Mouse (Mus musculus): ENCODE data around the gene Mroh2a. TPM values are rescaled to one million over a fixed set of nuclear protein-coding genes. Genes with fewer than 3 reads are reported as not detected.

The Mroh2a gene
- total RNA-seq (2021), result 0.04 and 0.26 TPM in 2 replicates
- long read RNA-seq, experiment 1, partial matches to known transcripts, result 0 of 1 reads
- long read RNA-seq, experiment 1, other reads (novel, unspliced or antisense), result 1 of 1 reads
- long read RNA-seq, experiment 2, partial matches to known transcripts, result 2 of 2 reads
- long read RNA-seq, experiment 2, other reads (novel, unspliced or antisense), result 0 of 2 reads

DNA sequence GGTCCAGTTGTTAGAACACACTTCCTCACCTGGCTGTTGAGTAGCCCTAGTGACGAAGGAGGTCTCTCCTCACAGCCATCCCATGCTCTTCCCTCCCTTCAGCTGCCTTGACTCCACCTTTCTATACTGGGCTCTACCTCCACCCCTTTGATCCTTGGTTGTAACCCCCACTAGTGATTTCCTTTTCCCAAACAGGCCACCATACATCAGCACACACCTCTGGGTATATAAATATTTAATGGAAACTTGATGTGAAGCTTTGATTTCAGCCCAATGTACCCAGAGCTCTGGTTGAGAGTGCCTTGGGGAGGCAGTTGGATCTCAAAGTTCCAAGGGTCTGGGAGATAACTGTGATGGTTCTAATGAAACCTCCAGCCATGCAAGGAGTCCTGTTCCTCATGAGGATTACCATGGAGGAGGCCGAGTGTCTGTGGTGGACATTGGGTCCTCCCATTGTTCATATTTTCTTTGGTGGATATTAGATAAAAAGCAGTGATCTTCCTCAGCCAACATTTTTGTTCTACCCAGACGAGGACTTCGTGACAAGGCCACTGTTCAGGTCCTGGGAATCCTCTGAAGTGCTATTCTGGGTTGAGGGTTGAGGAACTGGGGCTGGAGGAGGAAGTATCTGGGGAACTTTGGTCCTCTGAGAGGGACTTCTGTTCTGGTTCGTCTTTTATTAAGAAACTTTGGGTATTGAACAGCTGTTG, at the start of gene Mroh2a:
Mroh2a (plus strand) TSS at position 317 of the 710 bp plus-strand sequence.
- peak; percentile 5 for DNase-seq

DNA sequence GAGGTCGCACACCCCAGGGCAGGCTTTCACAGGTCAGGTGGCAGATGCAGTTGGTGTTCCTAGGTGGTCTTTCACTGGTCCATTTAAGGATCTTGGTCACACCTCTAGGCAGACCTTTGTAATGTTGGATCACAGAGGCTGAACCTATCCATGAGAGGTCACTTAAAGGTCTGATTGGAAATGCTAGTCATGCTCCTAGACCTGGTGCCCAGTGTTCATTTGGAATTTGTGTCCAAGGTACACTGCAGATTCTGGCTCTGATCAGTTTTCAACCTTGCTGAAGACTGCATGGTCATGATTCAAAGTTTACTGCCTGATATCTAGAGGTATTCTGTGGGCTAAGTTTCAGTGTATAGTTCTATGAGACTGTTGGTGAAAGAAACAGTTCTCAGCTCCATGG, 47.1 kb upstream of the Mroh2a start:
- DNase-seq, result no peak

DNA sequence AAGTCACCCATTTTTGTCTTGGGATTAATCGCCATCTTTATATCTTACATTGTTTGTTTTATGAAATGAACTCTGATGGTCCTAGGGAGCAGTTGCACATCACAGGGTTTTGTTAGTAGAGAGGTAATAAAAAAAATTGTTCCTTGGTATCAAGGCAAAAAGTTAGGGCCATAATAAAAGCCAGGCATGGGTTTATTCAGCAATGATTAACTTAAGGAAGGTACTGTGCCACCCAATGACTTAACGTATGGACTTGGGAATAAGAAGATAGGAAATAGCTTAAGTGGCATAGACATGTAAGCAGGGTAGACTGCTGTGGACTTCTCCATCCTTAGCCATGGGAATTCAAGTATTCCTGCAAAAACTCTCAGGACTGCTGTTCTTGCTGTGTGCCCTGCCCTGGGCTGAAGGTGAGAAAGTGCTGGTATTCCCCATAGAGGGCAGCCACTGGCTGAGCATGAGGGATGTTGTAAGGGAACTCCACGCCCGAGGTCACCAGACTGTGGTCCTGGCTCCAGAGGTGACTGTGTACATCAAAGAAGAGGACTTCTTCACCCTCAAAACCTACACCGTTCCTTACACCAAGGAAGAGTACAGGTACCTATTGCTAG, 40.4 kb upstream of the Mroh2a start:
- no peak for DNase-seq

DNA sequence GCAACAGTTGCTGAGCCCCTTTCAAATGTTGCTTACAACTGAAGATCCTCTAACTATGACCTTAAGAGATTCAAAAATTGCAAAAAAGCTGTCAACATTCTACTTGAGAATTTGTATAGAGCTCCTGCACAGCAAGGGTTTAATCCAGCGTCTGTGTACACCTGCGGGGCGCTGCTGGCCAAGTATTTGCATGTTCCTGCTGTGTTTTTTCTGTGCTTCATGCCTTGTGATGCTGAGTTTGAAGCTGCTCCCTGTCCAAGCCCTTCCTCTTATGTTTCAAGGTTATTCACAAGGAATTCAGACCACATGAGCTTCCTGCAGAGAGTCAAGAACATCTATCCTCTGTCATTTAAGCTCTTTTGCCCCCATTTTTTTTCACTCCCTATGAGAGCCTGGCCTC, 34.6 kb upstream of the Mroh2a start:
- DNase-seq, result no peak

DNA sequence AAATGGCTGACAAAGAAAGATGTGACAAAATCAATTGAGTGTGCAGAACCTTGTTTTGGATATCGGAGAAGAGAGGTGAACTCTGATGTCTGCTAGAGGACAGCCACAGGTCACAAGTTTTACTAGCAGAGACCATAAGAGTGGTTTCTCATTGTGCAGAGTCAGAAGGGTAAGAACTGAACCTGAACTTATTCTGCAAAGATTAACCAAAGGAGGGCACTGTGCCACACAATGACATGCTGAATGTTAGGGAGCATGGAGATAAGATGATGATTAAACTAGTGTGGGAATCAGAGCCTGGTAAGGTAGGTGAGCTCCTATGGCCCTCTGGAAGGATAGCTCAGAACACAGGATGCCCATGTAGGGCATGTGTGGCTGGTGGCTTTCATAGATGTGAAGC, 31.1 kb upstream of the Mroh2a start:
- DNase-seq, result no peak

DNA sequence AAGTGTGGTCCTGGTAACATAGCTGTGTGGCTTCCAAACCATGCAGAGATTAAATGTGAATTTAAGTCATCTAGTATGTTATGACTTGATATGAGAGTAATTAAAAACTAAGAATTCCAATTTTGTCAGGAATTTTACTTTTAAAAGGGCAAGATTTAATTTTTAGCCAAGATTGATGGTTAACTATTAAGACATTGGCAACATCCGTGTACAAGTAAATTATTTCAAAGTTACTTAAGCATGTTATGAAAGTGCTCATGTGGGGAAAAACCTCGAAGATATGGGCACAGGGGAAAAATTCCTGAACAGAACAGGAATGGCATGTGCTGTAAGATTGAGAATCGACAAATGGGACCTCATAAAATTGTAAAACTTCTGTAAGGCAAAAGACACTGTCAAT, 29.3 kb upstream of the Mroh2a start:
- DNase-seq, result no peak

GRCm38 (mm10) chr1:88199996-88200395, 26.8 kb upstream of the Mroh2a start:
- no peak for DNase-seq

DNA sequence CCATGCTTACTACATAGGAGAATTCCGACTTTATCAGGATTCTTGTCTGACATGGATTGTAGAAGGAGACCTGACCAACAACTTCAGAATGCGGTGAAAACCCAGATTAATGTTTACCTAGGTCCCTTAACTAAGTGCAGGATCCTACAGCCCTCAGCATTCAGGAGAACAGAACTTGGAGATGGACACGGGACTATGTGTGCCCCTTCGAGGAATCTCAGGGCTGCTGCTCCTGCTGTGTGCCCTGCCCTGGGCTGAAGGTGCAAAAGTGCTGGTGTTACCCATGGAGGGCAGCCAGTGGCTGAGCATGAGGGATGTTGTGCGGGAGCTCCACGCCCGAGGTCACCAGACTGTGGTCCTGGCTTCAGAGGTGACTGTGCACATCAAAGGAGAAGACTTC, 26.3 kb upstream of the Mroh2a start, which contains the start of gene Ugt1a2:
Ugt1a2 (plus strand) TSS at position 146 of the 400 bp plus-strand sequence.
- no peak for DNase-seq

GRCm38 (mm10) chr1:88205294-88205922, 21.4 kb upstream of the Mroh2a start, which contains the start of gene Dnajb3:
Gene Dnajb3, minus strand, starts transcription at chr1:88205782.
- DNase-seq, result peak; percentile 84

DNA sequence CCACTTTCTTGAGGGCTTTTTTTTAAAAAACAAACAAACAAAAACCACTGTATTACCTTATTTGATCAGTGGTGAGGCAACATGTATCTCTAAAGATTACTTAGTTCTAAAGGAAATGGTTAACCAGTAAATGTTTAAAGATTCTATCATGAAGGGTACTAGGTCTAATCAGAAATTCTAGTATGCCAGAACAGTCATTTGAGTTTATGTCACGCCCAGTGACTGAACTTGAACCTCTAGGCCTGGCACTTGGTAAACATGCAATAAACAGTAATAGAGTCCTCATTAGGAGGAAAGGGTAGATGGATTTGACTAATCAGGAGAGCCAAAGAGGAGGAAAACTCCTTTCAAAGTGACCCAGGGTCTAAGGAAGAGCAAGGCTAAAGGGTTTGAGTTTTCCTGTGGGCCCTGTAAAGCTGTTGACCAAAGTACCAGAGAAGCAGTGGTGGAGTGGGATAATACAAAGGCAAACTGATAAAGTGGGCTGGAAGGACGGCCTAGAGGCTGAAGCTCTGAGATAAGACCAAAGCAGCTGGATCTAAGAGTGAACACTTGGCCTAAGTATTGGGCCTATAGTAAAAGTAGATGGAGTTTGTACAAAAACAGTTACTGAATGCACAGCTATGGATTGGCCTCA, 19.8 kb upstream of the Mroh2a start:
- DNase-seq, result no peak

GRCm38 (mm10) chr1:88211812-88212211, 15.0 kb upstream of the Mroh2a start, which contains the start of gene Ugt1a1:
Gene Ugt1a1, plus strand, starts transcription at chr1:88211959.
- DNase-seq, result peak; percentile 15

GRCm38 (mm10) chr1:88212341-88213045, 14.3 kb upstream of the Mroh2a start:
- DNase-seq, result peak; percentile 12

DNA sequence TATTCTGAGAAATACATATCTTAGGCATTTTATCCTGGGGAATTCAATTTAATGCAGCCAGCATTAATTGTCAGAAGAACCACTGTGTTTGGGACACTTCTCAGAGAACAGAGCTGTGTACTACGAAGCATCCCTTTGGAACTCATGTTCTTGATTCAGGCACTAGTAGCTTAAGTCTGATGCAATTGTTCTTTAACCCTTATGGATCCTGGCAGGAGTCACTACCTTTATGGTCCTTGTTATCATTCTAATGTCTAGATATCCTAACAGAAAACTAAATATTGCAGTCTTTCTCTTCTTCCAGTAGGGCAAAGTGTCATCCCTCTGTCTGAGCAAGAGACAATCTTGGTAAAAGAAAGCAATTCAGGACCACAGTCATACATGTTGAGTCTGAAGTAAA, 13.7 kb upstream of the Mroh2a start:
- DNase-seq, result no peak

DNA sequence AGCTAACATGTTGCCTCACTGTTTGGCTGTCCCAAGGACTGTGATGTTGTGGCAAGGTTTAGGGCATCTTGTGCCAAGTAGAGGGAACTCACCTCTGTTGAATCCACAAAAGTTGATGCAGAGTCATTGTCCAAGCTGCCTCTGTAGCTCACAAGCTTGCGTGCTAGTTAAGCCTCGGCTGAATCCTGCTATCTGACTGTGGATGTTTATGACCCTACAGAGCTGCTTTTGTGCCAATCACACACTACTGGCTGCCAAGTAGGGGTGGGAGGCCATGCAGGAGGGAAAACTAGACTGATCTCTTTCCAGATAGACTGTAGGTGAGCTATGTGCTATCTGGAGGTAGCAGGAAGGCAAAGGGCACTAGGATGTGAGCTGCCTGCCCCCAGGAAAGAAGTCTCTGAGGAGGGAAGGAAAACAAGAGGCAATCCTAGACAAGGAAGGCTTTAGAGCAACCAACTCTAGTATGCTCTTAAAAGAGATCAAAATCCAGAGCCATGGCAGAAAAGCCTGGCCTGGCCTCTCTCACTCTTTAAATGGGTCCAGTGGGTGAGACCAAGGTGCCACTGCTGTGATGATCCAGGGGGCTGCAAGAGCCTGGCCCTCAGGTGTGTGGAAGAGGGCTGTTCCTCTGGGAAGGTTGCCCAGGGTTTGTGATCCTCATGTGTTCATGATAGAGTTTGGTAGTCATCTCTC, 12.9 kb upstream of the Mroh2a start:
- DNase-seq, result peak; percentile 23

- no peak for DNase-seq
Measured at GRCm38 (mm10) chr1:88214462-88214952, 12.3 kb upstream of the Mroh2a start.

DNA sequence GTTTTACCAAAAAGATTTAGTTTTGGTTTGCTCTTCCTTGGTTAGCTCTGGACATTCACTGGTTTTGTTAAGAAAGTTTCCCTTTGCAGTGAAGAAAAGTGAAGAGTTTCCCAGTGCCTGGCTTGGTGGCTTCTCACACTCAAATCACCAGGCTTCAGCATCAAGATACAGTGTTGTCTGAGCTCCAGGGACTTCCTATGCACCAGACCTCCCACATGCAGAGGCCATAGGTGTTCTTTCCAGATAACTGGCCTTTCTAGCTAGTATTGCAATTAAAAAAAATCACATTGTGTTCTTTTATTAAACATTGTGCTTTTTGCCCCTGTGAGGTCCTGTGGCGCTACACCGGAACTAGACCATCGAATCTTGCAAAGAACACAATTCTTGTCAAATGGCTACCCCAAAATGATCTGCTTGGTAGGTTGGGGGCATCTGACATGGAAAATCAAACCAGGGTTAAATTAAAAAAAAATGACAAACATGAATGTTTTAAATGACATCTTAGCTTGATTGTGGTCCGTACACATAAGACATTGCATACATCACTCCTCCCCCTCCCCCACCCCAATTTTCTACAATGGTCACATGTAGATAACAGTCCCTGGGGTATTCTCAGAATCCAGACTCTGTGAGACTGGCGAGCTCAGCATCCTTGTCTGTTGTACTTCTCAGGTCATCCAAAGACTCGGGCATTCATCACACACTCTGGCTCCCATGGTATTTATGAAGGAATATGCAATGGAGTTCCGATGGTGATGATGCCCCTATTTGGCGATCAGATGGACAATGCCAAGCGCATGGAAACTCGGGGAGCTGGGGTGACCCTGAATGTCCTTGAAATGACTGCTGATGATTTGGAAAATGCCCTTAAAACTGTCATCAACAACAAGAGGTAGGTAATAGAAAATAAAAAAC, 11.1 kb upstream of the Mroh2a start:
- DNase-seq, result no peak

DNA sequence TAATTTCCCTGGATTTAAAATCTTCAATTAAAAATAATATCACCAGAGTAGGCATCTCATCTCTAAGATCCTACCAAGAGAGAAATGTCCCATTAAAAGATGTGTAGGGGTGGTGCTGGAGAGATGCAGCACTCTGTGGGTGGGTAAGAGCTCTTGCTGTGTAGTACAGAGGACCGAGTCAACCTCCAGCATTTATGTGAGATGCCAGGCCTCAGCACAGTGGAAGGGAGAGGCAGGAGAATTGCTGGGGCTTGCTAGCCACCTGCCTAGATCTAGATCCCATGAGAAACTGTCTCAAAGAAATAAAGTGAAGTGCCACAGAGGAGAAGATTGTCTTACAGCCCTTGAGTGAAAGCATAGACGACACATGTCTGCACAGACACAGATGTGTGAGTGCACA, 10.2 kb upstream of the Mroh2a start:
- no peak for DNase-seq

- DNase-seq, result no peak
Measured at GRCm38 (mm10) chr1:88217144-88217543, 9.6 kb upstream of the Mroh2a start.

DNA sequence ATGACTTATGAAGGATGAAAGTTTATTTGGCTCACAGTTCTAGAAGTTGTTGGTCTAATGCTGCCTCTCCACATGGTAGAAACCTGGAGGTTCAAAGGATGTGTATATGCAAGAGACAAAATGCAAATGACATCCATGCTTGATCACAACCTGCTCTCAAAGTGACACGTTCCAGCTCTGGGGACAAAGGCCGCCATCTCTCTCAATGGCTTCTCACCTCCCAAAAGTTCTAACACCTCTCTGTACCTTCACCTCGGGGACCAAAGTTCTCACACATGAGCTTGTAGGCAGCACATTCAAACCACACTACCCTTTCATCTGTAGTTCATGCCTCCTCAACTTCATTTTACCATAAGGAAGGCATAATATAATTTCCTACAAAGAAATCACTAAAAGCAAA, 9.2 kb upstream of the Mroh2a start:
- DNase-seq, result no peak

- no peak for DNase-seq
Measured at GRCm38 (mm10) chr1:88218051-88218450, 8.7 kb upstream of the Mroh2a start.
